Mouse (Mus musculus): ENCODE results near the gene Ifi47. TPM values are rescaled to one million over a fixed set of nuclear protein-coding genes. Genes with fewer than 3 reads are reported as not detected.

Ifi47 gene
- polyA plus RNA-seq, 1 experiment from 2014 or later = 1.1 TPM

GRCm38 (mm10) chr11:49077012-49077411, 625 bp downstream of the Ifi47 start:
- Histone ChIP-seq H3K27ac (ENCODE audit: low read depth, low read length) (no peak overlapping the region), H3K9ac (ENCODE audit: low read length) (no peak overlapping the region), H3K4me1 (replicated peaks; ENCODE audit: control insufficient read depth, insufficient read depth, low read length) (no peaks in the 10 kb centered on the region), H3K4me2 (ENCODE audit: low read depth, low read length, severe bottlenecking) (no peak overlapping the region), H3K36me3 (ENCODE audit: control insufficient read depth, insufficient read depth, low read length) (no peaks in the 10 kb centered on the region), H3K27me3 (ENCODE audit: control insufficient read depth, insufficient read depth, low read length) (no peaks in the 10 kb centered on the region), H3K4me3 (ENCODE audit: low read depth, low read length) (no peak overlapping the region), H3K9me3 (ENCODE audit: control insufficient read depth, low read length) (no peaks in the 10 kb centered on the region)
- DNase-seq (ENCODE audit: low spot score) = no peak
- WGBS = 72% methylated on average over 1 of the region's 1 CpGs
- no peak for ATAC-seq (replicated peaks; ENCODE audit: low FRiP score)

- H3K36me3 ChIP-seq (ENCODE audit: control insufficient read depth, insufficient read depth, low read length) = no peaks in the 10 kb centered on the region
- H3K27me3 ChIP-seq (ENCODE audit: control insufficient read depth, insufficient read depth, low read length) = no peaks in the 10 kb centered on the region
- ATAC-seq (replicated peaks; ENCODE audit: low FRiP score) (no peak), DNase-seq (ENCODE audit: low spot score) (no peak)
- no peaks in the 10 kb centered on the region for H3K9me3 ChIP-seq (ENCODE audit: control insufficient read depth, low read length)
- WGBS = 86% methylated on average over 3 of the region's 3 CpGs
- no peak overlapping the region for H3K4me2 ChIP-seq (ENCODE audit: low read depth, low read length, severe bottlenecking)
- no peak overlapping the region for H3K4me3 ChIP-seq (ENCODE audit: low read depth, low read length)
- no peak overlapping the region for H3K27ac ChIP-seq (ENCODE audit: low read depth, low read length)
- no peak overlapping the region for H3K9ac ChIP-seq (ENCODE audit: low read length)
- no peaks in the 10 kb centered on the region for H3K4me1 ChIP-seq (replicated peaks; ENCODE audit: control insufficient read depth, insufficient read depth, low read length)
Observed at GRCm38 (mm10) chr11:49078719-49079118, 2.3 kb downstream of the Ifi47 start.

- no peaks in the 10 kb centered on the region for H3K9me3 ChIP-seq (ENCODE audit: control insufficient read depth, low read length)
- WGBS = 84% methylated on average over 1 of the region's 1 CpGs
- H3K9ac ChIP-seq (ENCODE audit: low read length) = no peak overlapping the region
- no peak overlapping the region for H3K4me3 ChIP-seq (ENCODE audit: low read depth, low read length)
- H3K4me1 ChIP-seq (replicated peaks; ENCODE audit: control insufficient read depth, insufficient read depth, low read length) = no peaks in the 10 kb centered on the region
- no peaks in the 10 kb centered on the region for H3K27me3 ChIP-seq (ENCODE audit: control insufficient read depth, insufficient read depth, low read length)
- no peak overlapping the region for H3K27ac ChIP-seq (ENCODE audit: low read depth, low read length)
- DNase-seq (ENCODE audit: low spot score) (no peak), ATAC-seq (replicated peaks; ENCODE audit: low FRiP score) (no peak)
- H3K4me2 ChIP-seq (ENCODE audit: low read depth, low read length, severe bottlenecking) = no peak overlapping the region
- H3K36me3 ChIP-seq (ENCODE audit: control insufficient read depth, insufficient read depth, low read length) = no peaks in the 10 kb centered on the region
Observed at GRCm38 (mm10) chr11:49080636-49081035, 4.2 kb downstream of the Ifi47 start.

GRCm38 (mm10) chr11:49081356-49081755, 5.0 kb downstream of the Ifi47 start:
- DNase-seq (ENCODE audit: low spot score) (no peak), ATAC-seq (replicated peaks; ENCODE audit: low FRiP score) (no peak)
- no peak overlapping the region for H3K4me2 ChIP-seq (ENCODE audit: low read depth, low read length, severe bottlenecking)
- H3K4me1 ChIP-seq (replicated peaks; ENCODE audit: control insufficient read depth, insufficient read depth, low read length) = no peaks in the 10 kb centered on the region
- WGBS = 82% methylated on average over 4 of the region's 4 CpGs
- no peak overlapping the region for H3K4me3 ChIP-seq (ENCODE audit: low read depth, low read length)
- H3K27me3 ChIP-seq (ENCODE audit: control insufficient read depth, insufficient read depth, low read length) = no peaks in the 10 kb centered on the region
- H3K9me3 ChIP-seq (ENCODE audit: control insufficient read depth, low read length) = no peaks in the 10 kb centered on the region
- no peak overlapping the region for H3K9ac ChIP-seq (ENCODE audit: low read length)
- no peak overlapping the region for H3K27ac ChIP-seq (ENCODE audit: low read depth, low read length)
- no peaks in the 10 kb centered on the region for H3K36me3 ChIP-seq (ENCODE audit: control insufficient read depth, insufficient read depth, low read length)

GRCm38 (mm10) chr11:49081886-49082285, 5.5 kb downstream of the Ifi47 start:
- Histone ChIP-seq H3K9me3 (ENCODE audit: control insufficient read depth, low read length) (no peaks in the 10 kb centered on the region), H3K36me3 (ENCODE audit: control insufficient read depth, insufficient read depth, low read length) (no peaks in the 10 kb centered on the region), H3K9ac (ENCODE audit: low read length) (no peak overlapping the region), H3K4me1 (replicated peaks; ENCODE audit: control insufficient read depth, insufficient read depth, low read length) (no peaks in the 10 kb centered on the region), H3K4me2 (ENCODE audit: low read depth, low read length, severe bottlenecking) (no peak overlapping the region), H3K27me3 (ENCODE audit: control insufficient read depth, insufficient read depth, low read length) (no peaks in the 10 kb centered on the region), H3K27ac (ENCODE audit: low read depth, low read length) (no peak overlapping the region), H3K4me3 (ENCODE audit: low read depth, low read length) (no peak overlapping the region)
- 73% methylated on average over 3 of the region's 3 CpGs for WGBS
- no peak for DNase-seq (ENCODE audit: low spot score)
- ATAC-seq (replicated peaks; ENCODE audit: low FRiP score) = no peak

GRCm38 (mm10) chr11:49083146-49083545, 6.8 kb downstream of the Ifi47 start:
- H3K36me3 ChIP-seq (ENCODE audit: control insufficient read depth, insufficient read depth, low read length) = no peaks in the 10 kb centered on the region
- no peak overlapping the region for H3K4me2 ChIP-seq (ENCODE audit: low read depth, low read length, severe bottlenecking)
- H3K4me3 ChIP-seq (ENCODE audit: low read depth, low read length) = no peak overlapping the region
- H3K9ac ChIP-seq (ENCODE audit: low read length) = no peak overlapping the region
- 93% methylated on average over 1 of the region's 1 CpGs for WGBS
- H3K27ac ChIP-seq (ENCODE audit: low read depth, low read length) = no peak overlapping the region
- no peak for ATAC-seq (replicated peaks; ENCODE audit: low FRiP score)
- H3K27me3 ChIP-seq (ENCODE audit: control insufficient read depth, insufficient read depth, low read length) = no peaks in the 10 kb centered on the region
- H3K9me3 ChIP-seq (ENCODE audit: control insufficient read depth, low read length) = no peaks in the 10 kb centered on the region
- H3K4me1 ChIP-seq (replicated peaks; ENCODE audit: control insufficient read depth, insufficient read depth, low read length) = no peaks in the 10 kb centered on the region
- DNase-seq (ENCODE audit: low spot score) = no peak

- ATAC-seq (replicated peaks; ENCODE audit: low FRiP score) (no peak), DNase-seq (ENCODE audit: low spot score) (no peak)
- WGBS = 84% methylated on average over 3 of the region's 3 CpGs
- no peak overlapping the region for H3K27ac ChIP-seq (ENCODE audit: low read depth, low read length)
- H3K27me3 ChIP-seq (ENCODE audit: control insufficient read depth, insufficient read depth, low read length) = no peaks in the 10 kb centered on the region
- H3K9me3 ChIP-seq (ENCODE audit: control insufficient read depth, low read length) = no peaks in the 10 kb centered on the region
- no peaks in the 10 kb centered on the region for H3K4me1 ChIP-seq (replicated peaks; ENCODE audit: control insufficient read depth, insufficient read depth, low read length)
- H3K9ac ChIP-seq (ENCODE audit: low read length) = no peak overlapping the region
- H3K36me3 ChIP-seq (ENCODE audit: control insufficient read depth, insufficient read depth, low read length) = no peaks in the 10 kb centered on the region
- no peak overlapping the region for H3K4me2 ChIP-seq (ENCODE audit: low read depth, low read length, severe bottlenecking)
- no peak overlapping the region for H3K4me3 ChIP-seq (ENCODE audit: low read depth, low read length)
Observed at GRCm38 (mm10) chr11:49083808-49084207, 7.4 kb downstream of the Ifi47 start.

- Histone ChIP-seq H3K36me3 (ENCODE audit: control insufficient read depth, insufficient read depth, low read length) (no peaks in the 10 kb centered on the region), H3K27me3 (ENCODE audit: control insufficient read depth, insufficient read depth, low read length) (no peaks in the 10 kb centered on the region), H3K9me3 (ENCODE audit: control insufficient read depth, low read length) (no peaks in the 10 kb centered on the region), H3K4me2 (ENCODE audit: low read depth, low read length, severe bottlenecking) (no peak overlapping the region), H3K9ac (ENCODE audit: low read length) (no peak overlapping the region), H3K4me3 (ENCODE audit: low read depth, low read length) (no peak overlapping the region), H3K4me1 (replicated peaks; ENCODE audit: control insufficient read depth, insufficient read depth, low read length) (no peaks in the 10 kb centered on the region), H3K27ac (ENCODE audit: low read depth, low read length) (no peak overlapping the region)
- whole genome bisulfite sequencing = 79% methylated on average over 1 of the region's 1 CpGs
- ATAC-seq (replicated peaks; ENCODE audit: low FRiP score) (no peak), DNase-seq (ENCODE audit: low spot score) (no peak)
Observed at GRCm38 (mm10) chr11:49084385-49084784, 8.0 kb downstream of the Ifi47 start.

- Histone ChIP-seq H3K9me3 (ENCODE audit: control insufficient read depth, low read length) (no peaks in the 10 kb centered on the region), H3K9ac (ENCODE audit: low read length) (no peak overlapping the region), H3K27ac (ENCODE audit: low read depth, low read length) (no peak overlapping the region), H3K4me1 (replicated peaks; ENCODE audit: control insufficient read depth, insufficient read depth, low read length) (no peaks in the 10 kb centered on the region), H3K27me3 (ENCODE audit: control insufficient read depth, insufficient read depth, low read length) (no peaks in the 10 kb centered on the region), H3K4me3 (ENCODE audit: low read depth, low read length) (no peak overlapping the region), H3K4me2 (ENCODE audit: low read depth, low read length, severe bottlenecking) (no peak overlapping the region), H3K36me3 (ENCODE audit: control insufficient read depth, insufficient read depth, low read length) (no peaks in the 10 kb centered on the region)
- no peak for ATAC-seq (replicated peaks; ENCODE audit: low FRiP score)
- 57% methylated on average over 3 of the region's 3 CpGs for WGBS
- DNase-seq (ENCODE audit: low spot score) = no peak
Observed at GRCm38 (mm10) chr11:49084875-49085274, 8.5 kb downstream of the Ifi47 start.
